Mouse (Mus musculus) embryo, embryonic 10.5 days (tissue): ENCODE data around the gene Dab1.

Source experiments
- DNase-seq: peaks from one replicate; pipeline ENCODE4 v3.0.0-alpha.2; 2015; ENCODE audit warnings: low spot score

Gene Dab1

GRCm38 (mm10) chr4:104597490-104598465 is 978.6 kb downstream of the Dab1 start:
- no peak for DNase-seq

- no peak for DNase-seq
These were observed 983.6 kb downstream of the Dab1 start for GRCm38 (mm10) chr4:104602804-104603203.

- no peak for DNase-seq
These were observed 985.1 kb downstream of the Dab1 start for GRCm38 (mm10) chr4:104604298-104604697.

GRCm38 (mm10) chr4:104606881-104607280 is 987.7 kb downstream of the Dab1 start:
- DNase-seq: peak; percentile 55

GRCm38 (mm10) chr4:104607636-104608035 is 988.5 kb downstream of the Dab1 start:
- no peak for DNase-seq

GRCm38 (mm10) chr4:104619452-104619851 is 1000.3 kb downstream of the Dab1 start:
- DNase-seq: no peak

- no peak for DNase-seq
These were observed 1006.2 kb downstream of the Dab1 start for GRCm38 (mm10) chr4:104625316-104625715.

DNA sequence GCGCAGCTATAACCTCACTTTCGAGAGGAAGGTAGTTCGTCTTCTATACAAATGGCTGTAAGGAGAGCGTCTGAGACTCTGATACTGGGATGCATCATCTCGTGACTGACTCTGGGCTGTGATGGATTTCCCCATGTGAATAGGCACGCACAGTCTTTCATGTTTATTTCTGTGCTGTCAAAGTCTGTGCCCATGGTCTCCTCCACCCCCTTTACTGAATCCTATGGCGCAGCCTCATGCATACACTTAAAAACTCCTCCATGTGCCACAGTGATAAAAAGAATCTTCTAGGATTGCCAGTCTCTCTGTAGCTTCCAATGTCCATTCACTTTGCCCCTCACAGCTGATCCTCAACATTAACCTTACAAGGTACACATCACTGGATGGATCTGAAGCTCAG is 1009.5 kb downstream of the Dab1 start:
- DNase-seq: no peak

DNA sequence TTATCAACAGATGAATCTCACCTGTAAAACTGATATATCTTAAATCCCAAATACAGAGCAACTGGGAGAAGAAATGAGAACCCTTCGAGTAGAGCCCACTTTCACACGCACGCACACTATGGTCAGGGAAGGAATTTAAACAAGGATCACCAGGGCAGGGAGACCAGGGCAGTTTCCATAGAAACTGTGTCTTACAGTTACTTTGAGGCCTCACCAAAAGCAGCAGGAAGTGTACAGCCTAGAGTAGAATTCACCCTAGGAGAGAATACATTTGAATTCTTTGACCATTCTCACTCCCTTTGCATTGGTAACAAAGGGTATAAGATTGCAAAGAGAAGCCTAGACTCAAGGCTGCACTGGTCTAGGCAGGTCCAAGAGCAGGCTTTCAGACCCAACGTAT is 1017.9 kb downstream of the Dab1 start:
- no peak for DNase-seq

GRCm38 (mm10) chr4:104640617-104641016 is 1021.5 kb downstream of the Dab1 start:
- peak; percentile 19 for DNase-seq

DNA sequence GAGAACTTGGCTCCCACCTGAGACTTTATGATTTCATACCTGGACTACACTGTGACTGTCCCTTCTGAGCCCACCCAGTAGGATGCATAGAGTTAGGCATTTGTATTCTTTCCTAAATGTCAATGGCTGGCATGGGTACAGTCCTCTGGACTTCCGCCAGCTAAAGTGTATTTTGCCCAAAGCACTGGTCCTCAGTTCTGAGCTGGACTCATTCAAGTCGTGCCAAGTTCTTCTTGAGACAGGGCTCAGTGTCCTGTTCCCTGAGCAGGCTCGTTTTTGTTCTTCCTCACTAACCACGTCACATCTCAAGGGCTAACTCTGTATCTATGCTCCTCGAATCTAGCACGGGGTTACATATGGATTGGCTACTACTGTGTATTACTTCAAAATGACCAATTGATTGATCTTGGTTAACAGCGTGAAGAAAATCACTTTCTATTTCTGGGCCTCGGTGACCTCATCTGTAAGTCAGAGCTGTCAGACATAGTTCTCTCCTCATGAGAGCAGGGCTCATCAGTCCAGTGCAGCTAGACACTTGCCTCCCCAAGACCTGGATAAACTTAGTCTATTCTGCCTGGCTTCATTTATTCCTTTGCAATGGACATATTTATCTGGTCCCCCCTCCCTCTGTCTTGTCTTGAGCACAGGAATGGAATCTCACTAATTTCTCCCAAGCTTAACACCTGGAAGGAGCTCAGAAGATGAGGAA is 1023.8 kb downstream of the Dab1 start:
- no peak for DNase-seq

DNA sequence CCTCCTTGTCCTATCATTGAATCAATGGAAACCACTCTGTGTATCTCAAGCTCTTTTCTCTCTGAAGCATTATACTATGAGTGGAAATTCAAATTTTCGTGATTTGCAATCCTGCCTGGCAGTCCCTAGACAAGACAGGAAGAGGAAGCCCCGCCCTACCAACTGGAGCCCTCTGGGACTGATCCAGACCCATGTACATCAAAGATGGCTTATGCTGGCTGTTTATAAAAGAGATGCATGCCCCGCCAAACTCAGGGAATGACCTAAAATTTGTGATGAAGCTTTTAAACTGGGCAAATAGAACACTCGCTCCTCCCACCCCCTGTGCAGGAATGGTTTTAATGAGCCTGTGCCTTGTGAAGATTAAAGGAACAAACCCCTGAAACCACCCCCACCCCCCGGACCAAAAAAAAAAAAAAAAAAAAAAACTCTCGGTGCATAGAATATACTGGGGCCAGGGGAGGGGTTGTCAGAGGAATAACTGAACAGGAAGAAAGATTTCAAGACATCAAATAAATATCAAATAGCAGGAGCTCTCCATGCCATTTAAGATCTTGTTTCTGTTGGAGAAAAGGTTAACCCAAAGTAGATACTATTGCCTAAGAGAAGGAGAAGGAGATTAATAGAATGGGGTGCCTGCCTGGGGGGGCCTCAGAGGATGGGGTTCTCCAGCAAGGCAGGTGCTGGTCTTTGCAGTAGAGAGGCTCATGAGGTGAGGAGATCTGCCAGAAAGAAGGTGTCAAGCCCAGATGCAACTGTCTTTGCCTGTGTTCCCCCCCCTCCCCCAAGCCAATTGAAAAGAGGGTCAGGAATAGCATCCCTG is 1024.6 kb downstream of the Dab1 start:
- no peak for DNase-seq

DNA sequence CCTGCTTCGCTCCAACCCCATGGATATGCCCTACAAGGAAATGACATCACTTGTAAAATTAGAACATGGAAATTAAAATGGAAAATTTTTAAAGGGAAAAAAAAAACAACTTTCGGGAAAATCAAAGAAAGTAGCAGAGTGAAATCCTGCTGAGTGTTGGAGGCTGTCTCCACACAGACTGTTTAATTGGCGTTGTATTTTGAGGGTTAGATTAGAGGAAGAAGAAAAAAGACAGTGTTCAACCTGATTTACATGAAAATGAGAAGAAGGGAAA is 1025.1 kb downstream of the Dab1 start:
- DNase-seq: no peak

- no peak for DNase-seq
These were observed 1025.7 kb downstream of the Dab1 start for GRCm38 (mm10) chr4:104644862-104645261.

GRCm38 (mm10) chr4:104651761-104652160 is 1032.6 kb downstream of the Dab1 start:
- DNase-seq: no peak

- no peak for DNase-seq
These were observed 1037.6 kb downstream of the Dab1 start for GRCm38 (mm10) chr4:104656728-104657127.

- no peak for DNase-seq
These were observed 1043.9 kb downstream of the Dab1 start for GRCm38 (mm10) chr4:104662841-104663614.

GRCm38 (mm10) chr4:104665553-104665952 is 1046.4 kb downstream of the Dab1 start:
- DNase-seq: peak; percentile 75

- DNase-seq: peak; percentile 25
These were observed 1047.8 kb downstream of the Dab1 start for GRCm38 (mm10) chr4:104666831-104667551.

DNA sequence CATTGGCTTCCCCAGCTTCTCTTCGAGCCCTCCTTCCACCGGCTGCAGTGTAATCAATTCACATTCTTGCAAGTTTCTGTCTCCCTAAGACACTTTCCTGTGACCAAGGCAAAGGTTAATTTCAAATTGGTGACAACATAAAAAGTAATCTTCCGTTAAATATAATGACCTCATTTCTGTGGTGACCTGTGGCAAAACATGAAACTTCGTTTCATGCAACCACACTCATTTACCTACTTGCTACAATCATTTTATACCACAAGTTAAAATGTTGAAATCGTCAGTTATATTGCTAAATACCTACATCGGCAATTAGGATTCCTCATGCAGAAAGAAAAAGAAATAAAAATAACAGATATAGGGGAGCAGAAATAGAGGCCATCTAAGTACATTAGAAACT is 1048.9 kb downstream of the Dab1 start:
- DNase-seq: no peak

- no peak for DNase-seq
These were observed 1050.2 kb downstream of the Dab1 start for GRCm38 (mm10) chr4:104669406-104669805.
